Mouse (Mus musculus) skeletal muscle tissue, postnatal 0 days (tissue): ENCODE measurements around the gene Zdhhc3. TPM values are rescaled to one million over a fixed set of nuclear protein-coding genes. Genes with fewer than 3 reads are reported as not detected.

Experiments
- polyA plus RNA-seq: library from polyadenylated mRNA; unstranded; fragments of >200 nt; fragmentation: Nextera tagmentation; extraction: Ambion mirVana; gene quantifications from 2 replicates; pipeline ENCODE4 v1.2.1, GENCODE M21; 2015

Zdhhc3 gene
- polyA plus RNA-seq, result 34.9 and 38.9 TPM in 2 replicates

DNA sequence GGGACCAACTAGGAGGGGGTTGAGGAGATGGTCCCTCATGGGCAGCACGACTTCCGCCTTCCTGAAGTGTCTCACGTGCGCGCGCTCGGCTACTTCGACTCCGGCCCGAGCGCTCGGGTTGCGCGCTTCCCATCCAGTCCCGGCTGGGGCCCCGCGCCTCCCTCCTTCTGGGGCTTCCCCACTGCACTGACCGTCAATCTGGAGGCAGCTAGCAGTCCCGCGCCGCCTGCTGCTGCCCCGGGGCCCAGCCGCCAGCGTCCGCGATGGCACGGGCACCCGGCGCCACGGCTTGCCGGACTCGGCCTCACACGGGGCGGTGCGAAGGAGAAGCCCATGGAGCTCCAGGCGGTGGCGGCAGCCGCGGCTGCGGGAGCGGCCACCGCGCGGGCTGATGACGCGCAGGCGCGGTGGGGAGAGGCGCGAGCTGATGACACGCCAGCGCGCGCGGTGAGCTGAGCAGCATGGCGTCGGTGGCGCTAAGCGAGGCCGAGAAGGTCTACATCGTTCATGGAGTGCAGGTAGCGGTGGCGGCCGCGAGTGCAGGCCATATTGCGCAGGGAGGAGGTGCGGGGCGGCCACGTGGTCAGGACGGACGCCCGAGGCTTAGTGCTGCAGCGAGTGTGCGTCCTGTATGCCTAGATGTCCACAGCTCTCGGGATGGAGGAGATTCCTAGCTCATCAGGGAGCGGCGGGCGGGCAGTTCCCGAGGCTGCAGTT, at the start of gene Zdhhc3, which contains the start of gene Exosc7:
Gene Zdhhc3 (minus strand): TSS at position 401 of the 717 bp plus-strand sequence.
Gene Exosc7 (plus strand): TSS at position 411 of the 717 bp plus-strand sequence.

DNA sequence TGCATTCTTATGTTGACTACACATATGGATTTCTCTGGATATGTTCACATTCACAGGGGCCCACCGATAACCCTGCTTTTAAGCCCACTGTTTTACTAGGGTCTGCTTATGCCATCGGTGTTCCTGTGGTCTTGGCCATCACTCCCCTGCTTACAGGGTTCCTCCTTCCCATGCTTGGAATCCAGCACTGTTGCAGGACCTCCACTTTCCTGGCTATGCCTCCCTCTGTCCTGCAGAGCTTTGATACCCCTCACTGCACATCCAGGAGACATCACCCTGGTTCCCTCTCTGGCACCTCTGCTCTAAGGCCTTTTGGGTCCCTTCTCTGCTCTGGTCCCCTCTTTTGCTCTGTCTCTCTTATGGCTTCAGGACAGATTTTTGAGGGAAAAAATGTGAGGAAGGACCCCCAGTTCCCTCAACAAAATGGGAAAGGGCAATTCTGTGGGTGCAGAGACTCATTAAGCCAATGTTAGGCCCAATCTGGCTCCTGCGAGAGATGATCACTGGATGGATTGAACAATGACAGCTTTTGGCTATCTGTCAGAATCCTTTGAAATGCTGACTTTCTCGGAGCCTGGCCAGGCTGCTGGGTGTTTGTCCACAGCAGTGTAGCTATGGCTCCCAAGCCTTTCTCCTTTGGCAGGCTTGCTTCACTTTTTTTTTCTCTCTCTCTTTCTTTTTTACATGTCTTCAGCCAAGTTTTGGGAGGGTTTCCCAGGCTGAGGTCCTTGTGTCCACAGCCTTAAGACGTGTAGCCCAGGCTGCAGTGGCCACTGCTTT, 37.4 kb upstream of the Zdhhc3 start, which contains the start of gene Clec3b:
Gene Clec3b (plus strand): TSS at position 706 of the 780 bp plus-strand sequence.

GRCm38 (mm10) chr9:123034426-123034825, 78.6 kb downstream of the Zdhhc3 start, which contains the start of gene Tgm4:
TSS of gene Tgm4 (plus strand) at chr9:123034726.

GRCm38 (mm10) chr9:123020995-123021631, 91.9 kb downstream of the Zdhhc3 start, which contains the start of gene Tmem42:
TSS of gene Tmem42 (plus strand) at chr9:123021326.

Other genes with a start within 250 kb of the Zdhhc3 start
- 14.2 and 19.3 TPM in 2 replicates for gene Zfp445, start 247.2 kb downstream of the Zdhhc3 start, polyA plus RNA-seq
- gene Zkscan7, start 227.5 kb downstream of the Zdhhc3 start, polyA plus RNA-seq, result 1.5 and 1.8 TPM in 2 replicates
- gene Zfp105, start 190.1 kb downstream of the Zdhhc3 start, polyA plus RNA-seq, result 8.3 and 9.3 TPM in 2 replicates
- 20.5 and 22.3 TPM in 2 replicates for gene 1110059G10Rik, start 162.2 kb downstream of the Zdhhc3 start, polyA plus RNA-seq
- gene Kif15, start 162.2 kb downstream of the Zdhhc3 start, polyA plus RNA-seq, result 9.3 and 9.8 TPM in 2 replicates
- 17.0 and 19.4 TPM in 2 replicates for gene Tmem42, start 91.9 kb downstream of the Zdhhc3 start, polyA plus RNA-seq
- gene Tgm4, start 78.5 kb downstream of the Zdhhc3 start, polyA plus RNA-seq, result 0.32 and 0.49 TPM in 2 replicates
- gene Exosc7, start within 50 bp of the Zdhhc3 start, polyA plus RNA-seq, result 41.3 and 49.0 TPM in 2 replicates
- gene Clec3b, start 37.7 kb upstream of the Zdhhc3 start, polyA plus RNA-seq, result 71.9 and 88.5 TPM in 2 replicates
- gene Cdcp1, start 102.8 kb upstream of the Zdhhc3 start, polyA plus RNA-seq, result 0.05 and 0.27 TPM in 2 replicates
- 17.4 and 19.8 TPM in 2 replicates for gene Tmem158, start 147.6 kb upstream of the Zdhhc3 start, polyA plus RNA-seq